Mouse (Mus musculus): ENCODE measurements around the gene Stk32b.

Gene Stk32b

DNA sequence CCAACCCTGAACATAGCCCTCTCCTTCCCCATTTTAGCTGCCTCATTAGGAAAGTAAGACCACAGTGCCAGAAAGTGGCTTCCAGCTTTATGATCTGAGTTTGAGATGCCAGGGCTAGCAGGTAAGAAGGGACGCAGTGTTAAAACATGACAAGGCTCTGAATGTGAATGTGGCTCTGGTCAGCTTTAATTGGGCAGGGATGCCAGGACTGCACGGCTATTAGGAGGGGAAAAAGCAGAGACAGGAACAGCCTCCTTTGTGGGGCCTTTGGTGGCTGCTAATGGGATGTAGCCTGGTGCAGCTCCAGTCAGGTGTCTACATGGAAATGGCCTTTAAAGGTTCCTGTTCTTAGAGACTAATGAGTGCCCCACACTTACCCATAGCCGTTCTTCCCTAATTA is 52.0 kb downstream of the Stk32b start:
- DNase-seq (ENCODE audit: low read depth, low spot score), result no peak

DNA sequence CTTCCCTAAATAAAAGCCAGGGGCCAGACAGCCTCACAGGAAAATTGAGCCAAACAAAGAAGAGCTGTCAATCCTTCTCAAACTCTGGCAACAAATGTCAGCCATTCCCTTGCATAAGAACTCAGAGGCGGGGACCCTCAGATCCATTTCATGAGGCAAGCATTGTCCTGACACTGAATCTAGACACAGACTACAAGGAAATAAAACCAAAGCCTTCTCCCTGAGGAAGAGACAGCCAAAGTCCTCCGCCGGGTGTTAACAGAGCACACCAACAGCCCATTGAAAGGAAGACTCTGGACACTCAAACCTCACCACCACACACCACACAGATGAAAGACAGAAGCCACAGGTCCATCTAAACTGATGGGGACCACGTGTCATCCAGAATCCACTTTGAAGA is 57.8 kb downstream of the Stk32b start:
- DNase-seq (ENCODE audit: low read depth, low spot score), result no peak

DNA sequence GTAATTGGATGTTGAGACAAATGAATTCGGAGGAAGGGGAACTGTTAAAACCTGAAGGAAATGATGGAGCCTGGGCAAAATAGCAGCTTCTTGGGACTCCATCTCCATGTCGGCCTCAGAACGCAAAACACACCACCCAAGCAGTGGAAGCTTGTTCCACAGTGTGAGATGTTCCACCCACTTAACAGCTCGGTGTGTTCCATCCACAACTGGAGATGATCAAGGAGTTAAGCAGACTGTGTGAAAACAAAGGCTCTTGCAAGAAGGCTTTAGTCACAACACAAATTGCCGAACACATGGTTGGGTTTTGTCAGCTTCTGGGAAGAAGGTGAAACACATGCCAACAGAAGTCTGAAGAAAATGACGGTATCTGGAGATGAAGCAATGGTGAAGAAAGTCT is 59.2 kb downstream of the Stk32b start:
- DNase-seq (ENCODE audit: low read depth, low spot score), result peak; percentile 82

DNA sequence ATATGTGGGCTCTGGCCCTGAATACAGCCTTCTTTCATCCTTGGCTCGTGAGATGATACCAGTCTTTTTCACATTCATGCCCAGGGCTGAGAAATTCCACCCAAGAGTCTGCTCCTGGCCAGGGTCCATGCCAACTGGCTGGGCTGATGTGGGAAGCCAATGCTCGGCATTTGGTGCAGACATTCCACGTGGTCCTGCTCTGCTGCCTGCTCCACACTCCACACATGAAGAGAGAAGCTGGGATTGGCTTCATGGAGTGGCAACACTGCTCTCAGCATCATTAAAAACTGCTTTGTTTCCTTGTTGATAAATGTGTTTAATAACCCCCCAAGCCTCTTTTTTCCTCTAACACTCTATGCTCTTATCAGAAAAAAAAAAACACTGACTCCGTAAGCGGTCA is 61.8 kb downstream of the Stk32b start:
- no peak for DNase-seq (ENCODE audit: low read depth, low spot score)

DNA sequence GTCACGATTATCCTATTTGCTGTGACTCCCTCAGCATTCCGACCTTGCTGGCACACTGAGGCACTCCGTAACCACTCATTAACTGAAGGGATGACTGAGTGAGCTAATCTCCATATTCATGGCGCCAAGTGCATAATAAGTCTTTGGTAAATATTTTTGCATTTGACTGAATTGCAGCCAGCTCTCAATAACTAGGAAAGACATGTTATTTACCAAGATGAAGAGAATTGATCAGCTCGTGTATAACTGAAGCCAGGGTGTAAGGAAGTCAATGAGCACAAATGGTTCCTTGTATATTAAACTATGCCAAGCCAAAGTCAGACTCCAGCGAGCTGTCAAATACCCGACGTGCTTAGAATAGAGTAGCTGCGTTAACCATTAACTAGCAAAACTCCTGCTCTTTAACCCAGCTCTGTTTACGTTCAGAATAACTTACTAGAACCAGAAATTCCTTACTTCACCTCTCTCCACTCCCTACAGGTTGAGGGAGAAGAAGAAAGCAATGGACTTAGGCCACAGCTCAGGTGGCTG is 66.2 kb downstream of the Stk32b start:
- DNase-seq (ENCODE audit: low read depth, low spot score), result no peak

DNA sequence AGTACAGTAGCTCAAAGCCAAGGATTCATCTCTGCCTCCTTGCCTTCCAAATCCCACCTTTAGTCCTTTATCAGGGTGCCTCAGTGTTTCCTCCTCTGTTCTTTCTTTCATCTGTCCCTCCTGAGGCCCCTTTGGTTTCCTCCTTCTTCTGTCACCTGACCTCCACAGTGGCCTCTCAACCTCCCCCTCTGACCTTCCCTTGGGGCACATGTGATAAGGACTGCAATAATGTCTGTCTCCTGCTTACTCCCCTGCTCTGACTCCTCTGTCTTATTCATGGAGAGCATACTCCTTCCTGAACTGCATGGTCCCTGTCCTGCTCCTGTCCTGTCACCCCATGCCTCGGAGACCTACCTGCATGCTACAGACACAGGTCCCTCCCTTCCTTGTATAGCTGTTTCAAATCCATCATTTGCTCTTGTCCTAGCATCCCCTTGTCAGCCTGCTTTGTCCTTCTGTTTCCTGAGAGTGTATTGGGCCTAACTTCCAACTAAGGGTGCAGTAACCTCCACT is 66.8 kb downstream of the Stk32b start:
- DNase-seq (ENCODE audit: low read depth, low spot score), result no peak

DNA sequence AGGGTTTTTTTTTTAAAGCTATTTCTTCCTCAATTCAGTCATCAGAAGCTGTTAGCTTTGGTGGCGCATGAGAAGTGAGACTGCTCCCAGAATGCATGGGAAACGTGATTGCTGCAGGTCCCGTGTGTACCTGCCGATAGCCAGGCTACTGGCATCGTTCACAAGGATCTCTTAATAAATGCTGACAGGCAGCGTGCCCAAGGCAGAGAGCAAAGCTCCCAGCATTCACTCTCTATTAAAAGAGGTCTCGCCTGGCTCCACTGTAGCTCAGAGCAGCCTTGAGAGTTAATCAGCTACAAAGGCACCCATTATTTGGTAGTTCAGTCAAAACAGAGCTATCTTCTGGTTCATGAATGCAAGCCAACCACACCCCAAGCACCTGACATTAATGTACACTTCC is 72.9 kb downstream of the Stk32b start:
- no peak for DNase-seq (ENCODE audit: low read depth, low spot score)

DNA sequence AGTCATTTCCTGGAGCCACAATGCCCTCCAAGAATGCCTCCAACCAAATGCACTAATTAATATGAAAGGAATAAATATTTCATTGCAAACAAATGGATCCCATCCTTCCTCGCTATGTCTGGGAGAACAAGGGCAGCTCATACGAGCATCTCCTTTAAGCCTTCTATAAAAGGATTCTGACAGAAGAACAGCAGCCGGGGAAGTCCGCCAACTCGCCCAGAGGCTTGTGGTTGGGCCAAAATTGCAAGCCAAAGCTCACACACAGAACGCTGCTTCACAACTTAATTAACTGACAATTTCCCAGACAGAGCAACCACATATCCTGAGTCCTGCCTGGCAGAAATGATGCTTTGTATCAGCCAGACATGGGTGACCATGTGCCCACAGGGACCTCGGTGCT is 74.5 kb downstream of the Stk32b start:
- peak; percentile 2 for DNase-seq (ENCODE audit: low read depth, low spot score)

DNA sequence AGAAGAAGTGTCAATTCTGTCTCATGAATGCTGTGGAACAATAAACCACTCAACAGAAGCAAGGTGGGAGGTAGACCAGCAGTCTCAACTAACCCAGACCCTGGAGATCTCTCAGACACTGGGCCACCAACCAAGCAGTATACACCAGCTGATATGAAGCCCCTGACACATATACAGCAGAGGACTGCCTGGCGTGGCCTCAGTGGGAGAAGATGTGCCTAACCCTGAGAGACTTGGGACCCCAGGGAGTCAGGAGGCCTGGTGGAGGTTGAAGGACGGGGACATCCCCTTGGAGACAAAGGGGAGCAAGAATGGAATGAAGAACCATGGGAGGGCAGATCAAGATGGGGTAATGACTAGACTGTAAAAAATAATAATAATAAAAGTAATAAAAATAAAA is 82.2 kb downstream of the Stk32b start:
- DNase-seq (ENCODE audit: low read depth, low spot score), result no peak

DNA sequence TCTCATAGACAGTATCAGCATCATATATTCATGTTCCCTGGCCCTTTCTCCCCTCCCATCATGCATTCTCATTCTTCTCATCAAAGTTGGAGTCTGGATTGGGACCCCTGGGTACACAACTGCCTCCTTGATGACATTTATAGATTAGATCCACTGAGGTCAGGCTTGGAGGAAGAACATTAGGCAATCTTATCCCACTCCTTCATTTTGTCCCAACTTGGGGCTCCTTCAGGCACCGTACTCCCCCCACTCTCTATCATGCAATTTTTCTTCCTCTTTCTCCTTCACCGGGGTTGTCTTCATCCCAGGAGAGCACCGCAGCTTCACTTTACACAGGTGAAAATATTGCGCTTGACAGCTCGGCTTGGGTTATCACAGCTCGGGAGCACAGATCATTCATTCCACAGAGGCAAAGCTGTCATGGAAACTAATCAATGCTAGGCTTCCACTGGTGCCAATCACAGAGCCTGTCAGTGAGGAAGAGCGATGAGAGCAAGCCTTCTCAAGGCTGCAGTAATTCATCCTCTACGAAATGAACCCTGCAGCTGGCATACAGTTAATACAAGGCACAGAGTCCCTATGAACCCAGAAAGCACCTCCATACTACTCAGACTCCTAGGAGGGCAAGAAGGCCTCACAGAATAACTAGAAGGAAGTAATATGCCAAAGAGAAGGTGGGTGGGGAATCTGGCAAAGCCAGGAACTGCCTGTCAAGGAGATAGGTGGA is 89.4 kb downstream of the Stk32b start:
- no peak for DNase-seq (ENCODE audit: low read depth, low spot score)

DNA sequence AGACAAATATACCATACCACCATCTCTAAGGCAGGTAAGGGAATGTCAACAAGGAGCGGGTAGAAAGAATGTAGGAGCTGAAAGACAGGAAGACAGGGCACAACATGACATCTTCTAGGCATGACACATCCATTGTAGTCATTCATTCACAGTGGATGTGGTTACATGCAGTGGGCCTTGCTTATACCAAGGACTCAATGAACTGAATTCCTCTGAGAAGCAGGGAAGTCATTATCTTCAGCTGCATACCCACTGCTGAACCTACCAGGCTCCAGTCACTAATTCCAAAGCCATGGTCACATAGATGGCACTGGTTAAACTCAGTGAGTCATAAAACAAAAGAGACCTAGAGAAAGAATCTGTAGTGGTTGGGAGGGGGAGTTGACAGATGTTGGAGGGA is 105.1 kb downstream of the Stk32b start:
- no peak for DNase-seq (ENCODE audit: low read depth, low spot score)

DNA sequence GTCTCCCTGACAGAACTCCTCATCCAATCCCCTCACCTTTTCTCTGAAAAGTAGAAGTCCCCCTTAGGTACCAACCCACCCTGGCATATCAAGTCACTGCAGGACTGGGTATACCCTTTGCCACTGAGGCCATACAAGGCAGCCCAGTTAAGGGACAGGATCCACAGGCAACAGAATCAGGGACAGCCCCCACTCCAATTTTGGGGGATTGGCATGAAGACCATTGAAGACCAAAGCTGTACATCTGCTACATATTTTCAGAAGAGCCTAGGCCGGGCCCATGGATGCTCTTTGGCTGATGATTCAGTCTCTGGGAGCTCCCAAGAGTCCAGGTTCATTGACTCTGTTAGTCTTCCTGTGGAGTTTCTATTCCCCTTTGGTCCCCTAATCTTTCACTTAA is 117.4 kb downstream of the Stk32b start:
- DNase-seq (ENCODE audit: low read depth, low spot score), result no peak

DNA sequence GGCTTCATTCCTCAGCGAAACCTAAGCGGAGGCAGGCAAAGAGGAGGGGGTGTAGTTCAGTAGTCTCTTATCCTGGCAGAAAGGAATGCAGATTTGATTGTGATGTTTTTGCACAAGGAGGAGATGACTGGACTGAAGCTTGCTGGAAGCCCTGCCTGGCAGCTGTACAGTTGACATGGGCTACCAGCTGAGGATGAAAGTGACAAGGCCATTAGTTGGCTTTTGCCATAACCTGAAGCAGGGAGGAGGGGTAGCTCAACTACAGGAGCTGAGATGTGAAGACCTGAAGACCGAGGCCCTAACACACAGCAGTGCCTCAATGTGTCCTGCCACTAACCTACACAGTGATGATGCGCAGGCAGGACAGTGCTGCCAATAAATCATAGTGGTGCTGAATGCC is 118.7 kb downstream of the Stk32b start:
- no peak for DNase-seq (ENCODE audit: low read depth, low spot score)

DNA sequence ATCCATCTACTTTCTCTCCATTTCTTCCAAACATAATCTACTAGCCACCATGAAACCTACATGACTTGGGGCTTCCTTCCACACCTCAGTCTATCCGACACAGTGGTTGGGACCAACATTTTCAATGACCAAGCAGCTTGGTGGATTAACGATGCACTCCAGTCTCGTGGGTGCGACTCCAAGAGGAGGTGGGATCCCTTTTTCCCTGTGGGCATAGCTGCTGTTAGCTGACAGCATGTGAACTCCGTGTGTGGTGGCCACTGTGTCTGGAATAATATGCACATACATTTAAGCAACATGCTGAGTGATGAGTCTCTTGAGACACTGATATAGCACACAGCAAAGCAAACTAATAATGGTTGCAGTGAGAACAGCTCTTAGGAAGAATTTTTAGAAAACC is 124.6 kb downstream of the Stk32b start:
- DNase-seq (ENCODE audit: low read depth, low spot score), result no peak

DNA sequence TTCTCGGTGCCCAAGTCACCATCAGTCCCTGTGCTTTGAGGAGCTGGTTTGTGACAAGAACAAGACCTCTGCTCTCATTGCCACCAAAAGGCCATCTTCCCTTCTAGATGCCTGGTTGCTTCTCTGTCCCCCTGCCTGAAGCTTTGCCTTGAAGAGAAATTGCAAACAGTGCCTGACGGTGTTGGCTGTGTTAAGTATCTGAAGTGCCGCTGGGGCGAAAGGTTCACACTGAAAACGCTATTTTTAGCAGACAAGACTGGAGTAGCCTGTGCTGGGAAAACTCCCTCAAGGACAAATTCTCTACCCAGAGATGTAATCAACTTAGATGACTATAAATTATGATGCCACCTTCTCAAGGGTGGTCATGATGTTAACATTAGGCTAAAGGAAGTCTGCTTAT is 129.1 kb downstream of the Stk32b start:
- no peak for DNase-seq (ENCODE audit: low read depth, low spot score)

DNA sequence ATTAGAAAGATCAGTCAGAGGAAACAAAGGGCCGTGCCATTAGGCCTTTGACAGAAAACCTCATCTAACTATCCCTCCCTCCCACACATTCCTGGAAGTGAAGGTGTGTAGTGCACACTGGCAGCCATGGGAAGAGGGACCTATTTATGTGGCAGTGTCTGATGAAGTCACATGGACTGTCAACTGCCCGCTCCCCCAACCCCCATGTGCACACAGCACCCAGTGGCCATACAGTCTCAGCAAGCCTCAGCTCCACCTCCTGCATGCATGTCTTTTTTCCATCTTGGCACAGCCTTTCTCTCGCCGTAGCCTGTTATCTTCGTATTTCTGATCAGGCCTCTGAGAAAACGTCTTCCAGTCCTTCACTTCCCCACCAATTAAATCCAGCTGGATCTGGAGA is 130.9 kb downstream of the Stk32b start:
- no peak for DNase-seq (ENCODE audit: low read depth, low spot score)

DNA sequence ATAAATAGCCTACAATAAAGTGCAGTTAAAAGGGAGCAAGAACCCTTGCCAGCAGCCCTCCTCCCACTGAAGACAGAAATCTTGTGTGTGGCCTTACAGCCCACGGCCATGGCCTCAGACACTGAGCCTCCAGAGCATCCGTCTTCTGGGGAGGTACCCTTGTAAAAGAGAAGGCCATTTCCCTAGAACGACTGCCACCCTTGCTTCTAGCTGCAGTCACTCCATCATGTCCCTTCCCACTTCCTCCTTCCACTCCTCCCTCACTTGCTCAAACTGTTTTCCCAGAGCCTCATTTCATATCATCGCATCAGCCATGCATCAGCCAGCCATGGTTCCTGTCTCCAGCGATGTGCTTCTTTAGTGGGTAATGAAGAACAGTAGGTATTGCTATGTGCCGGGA is 141.5 kb downstream of the Stk32b start:
- DNase-seq (ENCODE audit: low read depth, low spot score), result no peak

DNA sequence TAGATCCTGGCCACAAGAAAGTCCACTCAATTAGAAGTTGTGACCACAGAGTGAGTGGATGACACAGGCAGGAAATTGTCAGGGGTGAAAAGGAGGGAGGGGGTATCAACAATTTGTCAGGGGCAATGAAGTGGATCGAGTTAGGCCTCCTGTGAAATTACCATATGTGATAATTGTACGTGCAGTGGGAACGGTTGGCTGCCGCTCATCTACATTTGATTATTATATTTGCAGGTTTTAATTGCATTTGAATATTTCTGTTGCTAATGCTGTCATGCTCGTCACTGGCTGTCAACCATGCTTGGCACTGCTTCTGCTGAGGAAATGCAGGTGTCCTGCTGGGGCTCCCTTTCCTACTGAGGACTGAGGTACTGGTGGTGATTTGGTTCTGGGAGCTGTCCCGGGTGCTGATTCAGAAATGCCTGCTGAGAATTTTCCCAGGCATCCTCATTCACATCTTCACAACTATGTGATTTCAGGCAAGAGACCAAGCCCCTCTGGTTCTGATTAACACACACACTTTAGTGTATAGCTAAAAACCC is 159.6 kb downstream of the Stk32b start:
- DNase-seq (ENCODE audit: low read depth, low spot score), result no peak

DNA sequence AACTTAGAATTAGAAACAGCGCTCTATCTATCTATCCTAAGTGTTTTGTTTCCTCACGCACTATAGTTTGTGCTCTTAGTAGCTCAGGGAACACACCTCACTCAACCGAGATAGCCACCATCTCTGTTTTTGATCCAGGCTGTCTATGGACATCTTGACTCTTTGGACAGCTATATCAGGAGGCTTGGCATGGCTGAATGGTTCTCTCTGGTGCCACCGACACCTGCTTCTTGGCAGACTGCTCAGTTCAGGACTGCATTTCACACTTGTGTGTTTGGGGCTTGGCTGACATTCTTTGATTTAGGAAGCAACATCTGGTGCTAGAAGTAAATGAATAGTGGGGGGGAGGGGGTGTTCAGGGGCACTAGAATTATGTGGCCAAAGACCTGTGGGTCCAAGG is 162.7 kb downstream of the Stk32b start:
- no peak for DNase-seq (ENCODE audit: low read depth, low spot score)

DNA sequence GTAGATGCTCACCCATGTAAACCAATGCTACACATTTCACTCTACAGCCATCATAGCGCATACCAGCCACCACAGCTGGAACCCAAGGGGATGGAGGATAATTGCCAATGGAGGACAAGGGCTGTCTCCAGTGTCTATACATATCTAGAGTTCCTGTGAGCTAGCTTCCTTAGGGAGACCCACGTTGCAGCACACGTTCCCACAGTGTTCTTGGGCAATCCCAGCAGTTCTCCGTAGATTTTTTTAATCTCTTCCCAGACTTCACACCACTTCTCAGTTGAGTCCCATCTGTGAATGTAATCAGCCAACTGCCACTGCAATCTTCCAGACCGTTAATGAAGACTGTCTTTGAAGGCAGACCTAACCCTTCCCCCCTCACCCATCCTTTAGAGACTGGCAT is 165.3 kb downstream of the Stk32b start:
- no peak for DNase-seq (ENCODE audit: low read depth, low spot score)

DNA sequence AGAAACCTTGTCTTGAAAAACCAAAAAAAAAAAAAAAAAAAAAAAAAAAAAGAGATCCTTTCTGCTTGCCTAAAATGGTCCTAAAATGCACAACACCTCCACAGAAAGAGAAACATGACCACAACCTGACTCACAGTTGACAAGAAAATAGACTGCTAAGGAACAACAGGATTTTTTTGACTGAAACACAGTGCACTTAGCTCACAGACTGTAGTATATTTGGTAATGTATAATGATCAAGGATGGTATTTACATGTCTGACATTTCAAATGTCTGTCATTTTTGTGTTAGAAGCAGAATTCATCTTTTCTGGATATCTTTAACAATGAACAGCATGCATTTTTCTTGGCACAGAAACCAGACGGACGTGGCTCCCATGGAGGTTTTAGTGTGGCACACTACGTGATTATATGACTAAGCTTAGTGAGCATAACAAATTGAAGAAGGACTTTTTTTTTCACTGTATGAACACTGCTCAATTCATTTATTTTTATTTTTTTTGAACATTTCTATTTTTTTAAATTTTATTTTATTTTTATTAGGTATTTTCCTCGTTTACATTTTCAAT is 181.2 kb downstream of the Stk32b start:
- no peak for DNase-seq (ENCODE audit: low read depth, low spot score)

DNA sequence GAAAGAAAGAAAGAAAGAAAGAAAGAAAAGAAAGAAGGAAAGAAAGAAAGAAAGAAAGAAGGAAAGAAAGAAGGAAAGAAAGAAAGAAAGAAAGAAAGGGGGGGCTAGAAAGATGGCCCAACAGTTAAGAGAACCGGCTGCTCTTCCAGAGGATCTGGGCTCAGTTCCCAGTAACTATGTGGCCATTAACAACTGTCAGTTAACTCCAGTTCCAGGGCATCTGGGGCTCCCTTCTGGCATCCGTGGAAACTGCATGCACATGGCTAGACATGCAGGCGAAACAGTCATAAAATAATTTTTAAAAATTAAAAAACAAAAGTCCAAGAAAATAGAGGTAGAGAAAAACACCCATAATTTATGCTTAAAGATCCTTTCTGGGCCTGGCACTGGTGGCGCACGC is 181.7 kb downstream of the Stk32b start:
- DNase-seq (ENCODE audit: low read depth, low spot score), result no peak

DNA sequence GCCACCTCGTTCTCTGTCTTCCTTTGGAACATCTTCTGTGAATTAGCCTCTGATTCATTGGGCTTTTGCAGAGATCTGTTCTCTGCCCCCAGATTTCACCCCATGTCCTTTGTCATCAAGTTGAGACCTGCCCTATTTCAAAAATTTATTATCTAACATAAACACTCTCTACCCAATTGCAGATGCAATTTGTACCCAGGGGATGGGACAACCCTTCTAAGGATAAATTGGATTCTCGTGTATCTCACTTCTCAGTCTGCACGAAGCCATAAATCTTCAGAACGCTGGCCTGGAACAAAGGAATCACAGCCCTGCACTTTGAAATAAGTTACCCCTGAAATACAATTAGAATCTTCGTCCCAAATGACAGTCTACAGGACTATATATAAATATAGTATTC is 191.6 kb downstream of the Stk32b start:
- DNase-seq (ENCODE audit: low read depth, low spot score), result no peak

All from telencephalon, adult 2 months (tissue).